Mouse (Mus musculus): ENCODE data around the gene Scn3a. TPM values are rescaled to one million over a fixed set of nuclear protein-coding genes. Genes with fewer than 3 reads are reported as not detected.
A peak's percentile ranks its signal among the peaks of the same experiment; 100 is the strongest.

Gene Scn3a
- polyA plus RNA-seq, 1 experiment from 2014 or later: 0.49 TPM

DNA sequence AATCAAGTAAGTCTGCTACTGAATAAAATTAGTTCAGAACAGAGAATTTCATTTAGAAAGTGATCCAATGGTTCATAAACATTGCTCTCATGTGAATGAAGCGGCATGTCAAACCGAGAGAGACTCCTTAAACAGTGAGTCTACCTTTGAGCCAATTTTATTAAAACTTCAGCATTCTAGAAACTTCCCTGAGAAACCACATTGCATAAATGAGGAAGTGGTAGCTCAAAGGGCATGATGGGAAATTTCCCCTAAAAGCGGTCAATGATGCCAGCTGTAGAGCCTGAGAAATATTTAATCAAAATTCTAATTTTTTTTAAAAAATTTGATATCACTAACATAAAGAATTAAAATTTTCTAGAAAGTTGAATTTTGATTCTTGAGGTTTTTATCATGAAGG lies 16.9 kb downstream of the Scn3a start:
- Histone ChIP-seq H3K27ac (no peak overlapping the region), H3K9ac (no peak overlapping the region), H3K4me2 (no peak overlapping the region), H3K27me3 (no peaks in the 10 kb centered on the region), H3K4me3 (no peak overlapping the region), H3K9me3 (replicated peaks) (no peaks in the 10 kb centered on the region), H3K36me3 (no peaks in the 10 kb centered on the region), H3K4me1 (replicated peaks) (no peaks in the 10 kb centered on the region)
- WGBS: 93% methylated on average over 3 of the region's 3 CpGs
- no peak for ATAC-seq (replicated peaks; ENCODE audit: insufficient number of reproducible peaks, insufficient read depth, low FRiP score, low read depth)

DNA sequence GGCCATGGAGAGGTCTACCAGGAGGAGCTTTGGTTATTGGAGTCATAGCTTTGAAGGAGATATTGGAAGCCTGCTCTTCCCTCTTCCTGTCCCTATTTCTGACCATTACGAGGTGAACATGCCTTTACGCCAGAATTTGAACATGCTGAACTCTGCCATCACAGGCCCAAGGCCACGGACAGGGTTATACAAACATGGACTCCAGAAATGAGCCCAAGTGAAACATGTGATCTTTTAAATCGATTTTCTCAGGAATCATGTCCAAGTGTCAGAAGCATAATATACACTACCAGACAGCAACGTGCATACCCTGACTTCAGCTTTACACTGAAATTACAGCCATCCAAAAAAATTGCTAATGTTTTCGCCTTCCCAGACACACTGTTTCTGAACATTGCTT lies 18.8 kb downstream of the Scn3a start:
- Histone ChIP-seq H3K4me1 (replicated peaks) (no peaks in the 10 kb centered on the region), H3K27me3 (no peaks in the 10 kb centered on the region), H3K4me2 (no peak overlapping the region), H3K4me3 (no peak overlapping the region), H3K9me3 (replicated peaks) (no peaks in the 10 kb centered on the region), H3K27ac (no peak overlapping the region), H3K36me3 (no peaks in the 10 kb centered on the region), H3K9ac (no peak overlapping the region)
- no peak for ATAC-seq (replicated peaks; ENCODE audit: insufficient number of reproducible peaks, insufficient read depth, low FRiP score, low read depth)
- WGBS: 85% methylated on average over 6 of the region's 6 CpGs

DNA sequence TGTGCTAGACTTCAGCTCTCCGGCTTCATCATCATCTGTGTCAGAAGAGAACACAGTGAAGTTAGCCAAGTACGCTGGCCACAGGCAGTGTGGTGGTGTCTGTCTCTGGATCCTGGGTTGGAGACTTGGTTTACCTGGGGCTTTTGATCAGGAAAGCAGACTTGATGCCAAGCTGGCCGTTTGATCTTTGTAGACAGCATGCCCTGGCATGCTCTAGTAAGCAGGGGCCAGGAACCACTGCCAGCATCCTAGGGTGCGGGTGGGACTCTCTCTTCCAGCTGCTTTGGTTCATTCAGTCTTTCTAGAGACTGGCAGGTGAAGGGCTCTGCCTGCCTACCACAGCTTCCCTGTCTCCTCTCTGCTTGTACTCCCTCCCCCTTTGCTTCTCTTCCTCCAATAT lies 20.1 kb downstream of the Scn3a start:
- Histone ChIP-seq H3K27ac (no peak overlapping the region), H3K4me2 (no peak overlapping the region), H3K27me3 (no peaks in the 10 kb centered on the region), H3K36me3 (no peaks in the 10 kb centered on the region), H3K4me1 (replicated peaks) (no peaks in the 10 kb centered on the region), H3K9ac (no peak overlapping the region), H3K4me3 (no peak overlapping the region), H3K9me3 (replicated peaks) (no peaks in the 10 kb centered on the region)
- no peak for ATAC-seq (replicated peaks; ENCODE audit: insufficient number of reproducible peaks, insufficient read depth, low FRiP score, low read depth)
- WGBS: 68% methylated on average over 4 of the region's 4 CpGs

DNA sequence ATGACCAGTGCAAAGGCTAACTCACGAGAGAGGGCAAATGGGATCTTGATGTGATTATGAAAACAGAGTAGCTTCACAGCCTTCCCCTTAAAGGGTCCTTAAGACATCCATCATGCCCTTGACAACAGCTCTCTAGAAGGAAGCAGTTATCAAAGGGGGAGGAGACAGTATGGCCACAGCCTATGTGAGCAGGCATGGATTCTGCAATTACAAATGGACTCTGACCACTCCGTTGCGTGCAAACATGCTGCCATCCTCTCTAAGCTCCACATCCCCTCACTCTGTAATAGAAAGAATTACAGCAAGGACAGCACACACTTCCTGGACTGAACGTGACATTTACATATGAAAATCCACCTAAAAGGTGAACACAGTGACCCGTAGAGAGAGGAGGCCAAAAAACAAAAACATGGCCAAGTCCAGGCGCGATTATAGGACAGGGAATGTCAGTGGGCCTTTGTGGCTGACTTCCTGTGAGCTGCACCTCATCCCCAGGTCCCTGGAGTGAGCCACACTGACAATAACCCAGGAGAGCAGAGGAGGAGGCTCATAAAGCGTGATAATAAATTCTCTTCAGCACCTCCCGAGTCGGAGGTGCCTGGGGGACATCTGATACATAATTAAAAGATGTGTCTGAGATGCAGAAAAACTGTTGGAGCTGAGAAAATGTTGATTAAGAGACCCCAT lies 24.4 kb downstream of the Scn3a start:
- H3K9me3 ChIP-seq (replicated peaks): no peaks in the 10 kb centered on the region
- no peak overlapping the region for H3K9ac ChIP-seq
- H3K36me3 ChIP-seq: no peaks in the 10 kb centered on the region
- ATAC-seq (replicated peaks; ENCODE audit: insufficient number of reproducible peaks, insufficient read depth, low FRiP score, low read depth): no peak
- no peak overlapping the region for H3K4me2 ChIP-seq
- no peaks in the 10 kb centered on the region for H3K27me3 ChIP-seq
- 71% methylated on average over 10 of the region's 10 CpGs for WGBS
- peaks cover 5% of the 10 kb centered on the region for H3K4me1 ChIP-seq (replicated peaks)
- no peak overlapping the region for H3K27ac ChIP-seq
- H3K4me3 ChIP-seq: no peak overlapping the region

DNA sequence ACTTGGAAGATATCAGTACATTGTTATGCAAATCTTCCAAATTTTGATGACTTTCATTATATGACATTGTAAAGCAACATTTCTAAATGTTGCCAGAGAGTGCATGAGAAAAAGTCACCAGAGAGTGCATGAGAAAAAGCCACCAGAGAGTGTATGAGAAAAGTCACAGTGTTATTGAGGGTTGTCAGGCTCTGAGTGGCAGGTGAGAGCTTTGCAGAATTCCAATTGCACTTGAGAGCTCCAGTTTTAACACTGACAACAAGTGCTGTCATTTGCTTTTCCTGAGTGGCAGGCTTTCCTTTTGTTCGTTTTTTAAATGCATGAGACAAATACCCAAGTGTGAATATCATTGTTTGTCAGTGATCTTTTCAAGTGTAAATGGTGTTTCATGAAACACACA lies 25.6 kb downstream of the Scn3a start:
- H3K27me3 ChIP-seq: no peaks in the 10 kb centered on the region
- 24% methylated on average over 1 of the region's 1 CpGs for WGBS
- H3K4me1 ChIP-seq (replicated peaks): peaks cover 5% of the 10 kb centered on the region
- no peak overlapping the region for H3K27ac ChIP-seq
- ATAC-seq (replicated peaks; ENCODE audit: insufficient number of reproducible peaks, insufficient read depth, low FRiP score, low read depth): no peak
- no peak overlapping the region for H3K4me3 ChIP-seq
- no peak overlapping the region for H3K9ac ChIP-seq
- no peak overlapping the region for H3K4me2 ChIP-seq
- H3K9me3 ChIP-seq (replicated peaks): no peaks in the 10 kb centered on the region
- no peaks in the 10 kb centered on the region for H3K36me3 ChIP-seq

DNA sequence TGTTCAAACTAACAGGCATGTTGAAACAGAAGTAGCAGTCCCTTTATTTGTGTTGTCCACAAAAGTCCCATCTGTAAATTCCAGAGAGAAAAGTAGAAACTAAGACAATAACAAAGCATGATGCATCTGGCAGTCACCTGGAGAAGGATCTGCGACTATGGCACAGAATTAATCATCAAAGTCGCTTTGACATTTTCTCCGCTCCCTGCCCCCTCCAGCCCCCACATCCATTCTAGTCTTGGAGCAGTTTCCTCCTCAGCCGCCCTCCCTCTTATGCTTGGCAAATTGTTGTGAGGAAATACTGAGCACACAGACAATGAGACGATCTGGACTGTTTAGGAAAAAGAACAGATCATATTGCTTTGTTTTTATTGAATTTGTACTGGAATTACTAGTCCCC lies 29.0 kb downstream of the Scn3a start:
- H3K9ac ChIP-seq: no peak overlapping the region
- H3K4me3 ChIP-seq: no peak overlapping the region
- peaks cover 5% of the 10 kb centered on the region for H3K4me1 ChIP-seq (replicated peaks)
- no peaks in the 10 kb centered on the region for H3K27me3 ChIP-seq
- no peaks in the 10 kb centered on the region for H3K9me3 ChIP-seq (replicated peaks)
- WGBS: 53% methylated on average over 5 of the region's 5 CpGs
- H3K4me2 ChIP-seq: 0 out of 2 replicates have a peak overlapping the region, but pooled peaks have one; percentile 2
- no peak overlapping the region for H3K27ac ChIP-seq
- no peak for ATAC-seq (replicated peaks; ENCODE audit: insufficient number of reproducible peaks, insufficient read depth, low FRiP score, low read depth)
- no peaks in the 10 kb centered on the region for H3K36me3 ChIP-seq

DNA sequence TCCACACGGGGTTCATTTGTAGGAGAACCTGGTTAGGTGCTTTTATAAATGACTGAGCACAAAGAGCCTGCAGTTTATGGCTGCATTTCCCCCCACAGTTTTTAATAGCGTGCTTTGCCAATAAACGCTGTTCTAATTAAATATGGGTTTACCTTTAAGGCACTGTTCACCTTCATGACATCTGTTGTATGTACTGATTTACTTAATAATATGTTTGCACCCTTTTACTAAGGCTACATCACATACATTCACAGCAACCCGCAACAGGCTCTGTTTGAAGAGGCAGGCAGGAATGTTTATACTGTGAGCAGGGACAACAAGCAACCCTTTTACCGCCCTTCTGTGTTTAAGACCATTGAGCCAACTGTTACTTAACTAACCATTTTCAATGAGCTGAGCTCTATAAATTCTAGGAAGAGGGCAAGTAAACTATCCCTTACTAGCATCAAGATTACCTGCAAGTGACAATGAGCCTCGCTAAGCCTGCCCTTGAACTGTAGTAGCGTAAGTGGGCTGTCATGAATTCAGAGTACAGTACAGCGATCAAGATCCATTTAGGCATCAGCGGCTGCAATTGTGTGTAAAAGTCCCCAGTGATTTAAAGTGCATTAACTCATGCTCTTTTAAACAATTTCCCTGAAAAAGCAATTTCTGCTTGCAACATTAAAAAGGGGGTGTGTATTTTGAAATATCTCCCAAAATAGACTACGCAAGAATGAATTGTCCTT lies 35.1 kb downstream of the Scn3a start:
- Histone ChIP-seq H3K27ac (no peak overlapping the region), H3K4me1 (replicated peaks) (no peaks in the 10 kb centered on the region), H3K9me3 (replicated peaks) (no peaks in the 10 kb centered on the region), H3K4me2 (no peak overlapping the region), H3K27me3 (no peaks in the 10 kb centered on the region), H3K36me3 (no peaks in the 10 kb centered on the region), H3K9ac (no peak overlapping the region), H3K4me3 (no peak overlapping the region)
- WGBS: 77% methylated on average over 10 of the region's 10 CpGs
- ATAC-seq (replicated peaks; ENCODE audit: insufficient number of reproducible peaks, insufficient read depth, low FRiP score, low read depth): no peak

DNA sequence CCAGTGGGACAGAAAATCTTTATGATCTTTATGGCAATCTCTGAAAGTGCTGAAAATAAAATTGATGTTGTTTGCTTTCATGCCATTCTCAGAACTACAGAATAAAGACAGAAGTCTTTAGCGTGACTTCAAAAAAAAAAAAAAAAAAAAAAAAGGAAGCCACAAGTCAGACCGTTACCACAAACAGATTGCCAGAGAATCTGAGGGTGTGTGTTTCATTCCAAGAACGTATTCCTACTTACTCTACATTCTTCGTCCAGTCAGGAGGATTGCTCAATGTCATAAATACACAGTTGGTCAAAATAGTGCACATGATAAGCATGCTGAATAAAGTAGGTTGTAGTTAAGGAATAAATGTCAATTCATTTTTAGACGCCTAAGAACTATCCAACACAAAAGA lies 38.3 kb downstream of the Scn3a start:
- Histone ChIP-seq H3K4me2 (no peak overlapping the region), H3K4me3 (no peak overlapping the region), H3K4me1 (replicated peaks) (no peaks in the 10 kb centered on the region), H3K9ac (no peak overlapping the region), H3K27me3 (no peaks in the 10 kb centered on the region), H3K9me3 (replicated peaks) (no peaks in the 10 kb centered on the region), H3K36me3 (no peaks in the 10 kb centered on the region), H3K27ac (no peak overlapping the region)
- ATAC-seq (replicated peaks; ENCODE audit: insufficient number of reproducible peaks, insufficient read depth, low FRiP score, low read depth): no peak
- WGBS: 58% methylated on average over 5 of the region's 5 CpGs

DNA sequence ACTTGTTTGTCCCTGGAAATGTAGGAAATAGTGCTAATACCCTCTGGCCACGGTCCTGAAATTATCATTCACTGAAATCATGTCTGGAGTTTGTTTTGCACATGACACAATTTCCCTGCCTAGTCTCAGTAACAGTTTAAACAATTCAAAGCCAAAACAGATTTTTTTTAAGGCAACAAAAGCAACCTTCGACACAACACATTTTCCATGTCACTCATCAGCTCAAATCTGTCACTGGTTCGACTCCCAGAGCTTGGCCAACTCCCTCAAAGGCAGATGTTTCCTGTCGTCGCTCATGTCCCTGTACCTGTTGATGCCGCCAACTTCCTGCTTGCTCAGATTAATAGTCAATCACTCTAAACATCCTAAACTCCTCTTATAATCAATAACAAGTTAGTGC lies 50.7 kb downstream of the Scn3a start:
- H3K27ac ChIP-seq: no peak overlapping the region
- H3K4me2 ChIP-seq: no peak overlapping the region
- no peak overlapping the region for H3K4me3 ChIP-seq
- no peaks in the 10 kb centered on the region for H3K27me3 ChIP-seq
- no peaks in the 10 kb centered on the region for H3K4me1 ChIP-seq (replicated peaks)
- no peak overlapping the region for H3K9ac ChIP-seq
- 31% methylated on average over 6 of the region's 6 CpGs for WGBS
- no peaks in the 10 kb centered on the region for H3K9me3 ChIP-seq (replicated peaks)
- no peak for ATAC-seq (replicated peaks; ENCODE audit: insufficient number of reproducible peaks, insufficient read depth, low FRiP score, low read depth)
- no peaks in the 10 kb centered on the region for H3K36me3 ChIP-seq

DNA sequence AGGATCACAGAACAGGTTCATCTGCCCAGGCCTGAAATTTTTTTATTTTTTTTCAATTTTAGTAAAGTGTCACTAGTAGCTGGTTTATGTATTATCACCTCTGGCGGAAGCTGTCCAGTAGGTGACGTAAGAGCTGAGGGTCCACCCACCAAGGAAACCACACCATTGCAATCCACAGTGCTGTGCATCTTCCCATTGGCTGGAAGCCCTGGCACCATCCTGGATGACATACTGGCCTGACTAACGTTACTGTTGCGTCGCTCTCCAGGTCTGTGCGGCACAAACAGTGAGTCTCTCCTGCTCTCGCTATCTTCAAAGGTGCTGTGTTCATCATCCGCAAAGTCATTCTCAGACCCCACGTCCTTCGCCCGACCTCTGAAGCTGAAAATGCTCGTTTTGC lies 59.2 kb downstream of the Scn3a start:
- H3K27me3 ChIP-seq: no peaks in the 10 kb centered on the region
- H3K9me3 ChIP-seq (replicated peaks): no peaks in the 10 kb centered on the region
- no peak overlapping the region for H3K27ac ChIP-seq
- no peak for ATAC-seq (replicated peaks; ENCODE audit: insufficient number of reproducible peaks, insufficient read depth, low FRiP score, low read depth)
- WGBS: 68% methylated on average over 12 of the region's 12 CpGs
- H3K36me3 ChIP-seq: no peaks in the 10 kb centered on the region
- H3K9ac ChIP-seq: no peak overlapping the region
- H3K4me3 ChIP-seq: no peak overlapping the region
- no peaks in the 10 kb centered on the region for H3K4me1 ChIP-seq (replicated peaks)
- H3K4me2 ChIP-seq: no peak overlapping the region

DNA sequence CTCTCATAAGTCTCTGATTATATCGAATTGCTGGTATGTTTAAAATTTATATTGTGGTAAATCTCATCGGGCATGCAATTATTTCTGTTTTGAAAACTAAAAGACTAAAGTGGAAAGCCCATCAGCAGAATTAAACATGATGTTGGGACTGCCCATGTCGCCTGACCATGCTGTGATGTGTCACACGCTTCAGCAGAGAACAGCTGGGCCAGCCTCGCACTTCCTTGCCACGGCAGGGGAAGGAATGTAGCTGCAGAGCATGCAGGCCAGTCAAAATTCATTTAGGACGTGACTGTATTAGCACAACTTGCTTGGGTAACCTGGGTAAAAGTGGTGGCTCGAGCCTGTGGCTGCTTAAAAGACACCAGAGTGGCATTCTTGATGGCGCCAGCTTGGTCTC lies 77.0 kb downstream of the Scn3a start:
- no peaks in the 10 kb centered on the region for H3K36me3 ChIP-seq
- H3K27me3 ChIP-seq: no peaks in the 10 kb centered on the region
- no peaks in the 10 kb centered on the region for H3K9me3 ChIP-seq (replicated peaks)
- no peak overlapping the region for H3K4me3 ChIP-seq
- H3K4me1 ChIP-seq (replicated peaks): no peaks in the 10 kb centered on the region
- no peak for ATAC-seq (replicated peaks; ENCODE audit: insufficient number of reproducible peaks, insufficient read depth, low FRiP score, low read depth)
- whole genome bisulfite sequencing: 70% methylated on average over 9 of the region's 9 CpGs
- no peak overlapping the region for H3K4me2 ChIP-seq
- no peak overlapping the region for H3K27ac ChIP-seq
- no peak overlapping the region for H3K9ac ChIP-seq

DNA sequence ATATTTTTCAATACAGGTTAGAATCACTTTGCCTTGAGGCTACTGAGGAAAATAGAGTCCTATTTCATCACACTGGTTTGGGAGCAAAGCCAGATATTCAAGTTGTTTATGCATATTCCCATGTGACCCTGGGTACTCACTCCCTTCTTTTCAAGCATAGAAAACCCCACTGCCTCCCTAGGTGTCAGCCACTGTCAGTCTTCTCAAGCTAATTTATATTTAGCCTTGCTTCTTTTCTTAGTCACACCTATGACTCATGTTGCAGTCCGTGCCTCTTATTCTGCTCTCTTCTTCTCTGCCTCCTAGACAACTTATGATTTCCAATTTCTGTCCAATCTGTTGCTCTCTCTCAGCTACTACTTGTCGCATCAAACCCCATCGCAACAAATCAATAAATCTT lies 84.0 kb downstream of the Scn3a start:
- H3K9me3 ChIP-seq (replicated peaks): no peaks in the 10 kb centered on the region
- no peak overlapping the region for H3K9ac ChIP-seq
- no peaks in the 10 kb centered on the region for H3K4me1 ChIP-seq (replicated peaks)
- H3K4me2 ChIP-seq: no peak overlapping the region
- no peak overlapping the region for H3K4me3 ChIP-seq
- 0 out of 2 replicates have a peak, but pooled peaks have one; percentile 35 for ATAC-seq (replicated peaks; ENCODE audit: insufficient number of reproducible peaks, insufficient read depth, low FRiP score, low read depth)
- H3K27me3 ChIP-seq: no peaks in the 10 kb centered on the region
- H3K27ac ChIP-seq: no peak overlapping the region
- 59% methylated on average over 3 of the region's 3 CpGs for WGBS
- no peaks in the 10 kb centered on the region for H3K36me3 ChIP-seq

Measured in heart, embryonic 15.5 days (tissue).